Mouse (Mus musculus): Measurements from ENCODE around the gene Ddx11. TPM values are rescaled to one million over a fixed set of nuclear protein-coding genes. Genes with fewer than 3 reads are reported as not detected.

Ddx11 gene
- polyA plus RNA-seq, 1 experiment: 29.4 TPM

DNA sequence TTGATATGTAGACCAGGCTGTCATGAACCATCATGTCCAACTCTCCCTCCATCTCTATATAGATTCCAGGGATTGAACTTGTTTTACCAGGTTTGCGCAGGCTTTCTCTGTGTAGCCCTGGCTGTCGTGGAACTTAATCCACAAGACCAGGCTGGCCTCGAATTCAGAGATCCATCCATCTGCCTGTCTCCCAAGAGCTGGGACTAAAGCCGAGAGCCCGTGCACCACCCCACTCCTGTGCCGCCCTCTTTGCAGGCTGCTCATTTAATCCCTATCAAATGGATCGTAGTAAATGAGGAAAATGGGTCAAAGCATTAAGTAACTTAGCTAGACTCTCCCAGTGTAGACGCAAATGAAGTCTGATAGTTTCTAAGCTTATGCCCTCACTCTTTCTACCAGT lies 15.9 kb upstream of the Ddx11 start:
- Histone ChIP-seq H3K4me3 (ENCODE audit: low read depth, low read length) (no peak overlapping the region), H3K36me3 (ENCODE audit: control insufficient read depth, insufficient read depth, low read length, poor library complexity, severe bottlenecking) (no peaks in the 10 kb centered on the region), H3K4me1 (ENCODE audit: control insufficient read depth, insufficient read depth, low read length) (peaks cover 2% of the 10 kb centered on the region), H3K27ac (ENCODE audit: insufficient read depth, low read length) (no peak overlapping the region), H3K27me3 (ENCODE audit: control insufficient read depth, insufficient read depth, low read length, poor library complexity, severe bottlenecking) (no peaks in the 10 kb centered on the region), H3K9me3 (replicated peaks; ENCODE audit: control insufficient read depth, insufficient read depth, low read length, poor library complexity, severe bottlenecking) (no peaks in the 10 kb centered on the region), H3K9ac (ENCODE audit: low read depth, poor library complexity, severe bottlenecking) (no peak overlapping the region)
- TF ChIP-seq CTCF (IDR thresholded peaks at IDR 0.05; ENCODE audit: low read depth, low read length) (no peak), EP300 (IDR thresholded peaks at IDR 0.05; ENCODE audit: insufficient read depth, low read depth, low read length) (no peak), POLR2A (IDR thresholded peaks at IDR 0.05; ENCODE audit: insufficient read depth, low read length) (no peak)

DNA sequence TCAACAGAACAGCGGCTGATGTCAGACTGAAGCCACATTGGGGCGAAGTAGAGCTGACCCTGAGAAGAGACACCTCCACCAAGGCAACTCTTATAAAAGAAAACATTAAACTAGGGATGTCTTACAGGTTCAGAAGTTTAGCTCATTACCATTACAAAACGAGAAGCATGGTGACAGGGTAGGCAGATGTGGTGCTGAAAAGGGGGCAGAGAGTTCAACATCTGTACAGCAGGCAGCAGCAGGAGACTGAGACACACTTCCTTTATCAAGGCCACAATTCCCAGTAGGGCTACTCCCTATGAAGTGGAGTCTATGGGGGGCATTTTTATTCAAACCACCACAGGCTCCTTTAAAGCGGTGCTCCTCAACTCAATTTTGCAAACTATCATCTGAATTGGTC lies 15.1 kb upstream of the Ddx11 start:
- Histone ChIP-seq H3K36me3 (ENCODE audit: control insufficient read depth, insufficient read depth, low read length, poor library complexity, severe bottlenecking) (no peaks in the 10 kb centered on the region), H3K9me3 (replicated peaks; ENCODE audit: control insufficient read depth, insufficient read depth, low read length, poor library complexity, severe bottlenecking) (no peaks in the 10 kb centered on the region), H3K9ac (ENCODE audit: low read depth, poor library complexity, severe bottlenecking) (no peak overlapping the region), H3K27ac (ENCODE audit: insufficient read depth, low read length) (no peak overlapping the region), H3K4me3 (ENCODE audit: low read depth, low read length) (no peak overlapping the region), H3K27me3 (ENCODE audit: control insufficient read depth, insufficient read depth, low read length, poor library complexity, severe bottlenecking) (no peaks in the 10 kb centered on the region), H3K4me1 (ENCODE audit: control insufficient read depth, insufficient read depth, low read length) (peaks cover 2% of the 10 kb centered on the region)
- TF ChIP-seq EP300 (IDR thresholded peaks at IDR 0.05; ENCODE audit: insufficient read depth, low read depth, low read length): 0 out of 2 replicates have a peak, but pooled peaks have one; percentile 52
- TF ChIP-seq CTCF (IDR thresholded peaks at IDR 0.05; ENCODE audit: low read depth, low read length): no peak

DNA sequence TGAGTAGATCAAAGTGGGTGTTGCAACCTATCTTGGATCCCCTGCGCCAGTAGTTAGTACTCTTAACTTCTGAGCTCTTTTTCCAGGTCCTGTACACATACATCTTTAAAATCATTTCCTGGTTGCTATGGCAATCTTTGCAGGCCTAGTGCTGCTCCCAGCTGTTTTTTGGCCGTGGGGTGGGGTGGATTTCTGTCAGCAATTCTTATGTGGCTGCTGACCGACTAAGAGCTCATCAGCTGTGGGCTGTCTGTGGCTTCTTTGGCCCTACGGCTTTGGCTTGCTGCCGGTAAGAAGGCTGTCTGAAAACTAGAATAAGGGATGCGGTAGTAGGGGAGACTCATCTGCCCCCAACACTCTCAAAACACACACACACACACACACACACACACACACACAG lies 12.6 kb upstream of the Ddx11 start:
- Histone ChIP-seq H3K4me1 (ENCODE audit: control insufficient read depth, insufficient read depth, low read length) (peaks cover 2% of the 10 kb centered on the region), H3K9ac (ENCODE audit: low read depth, poor library complexity, severe bottlenecking) (peak overlapping the region; percentile 78), H3K9me3 (replicated peaks; ENCODE audit: control insufficient read depth, insufficient read depth, low read length, poor library complexity, severe bottlenecking) (no peaks in the 10 kb centered on the region), H3K4me3 (ENCODE audit: low read depth, low read length) (peak overlapping the region; percentile 10; the same call in 1 of the 2 replicates), H3K27ac (ENCODE audit: insufficient read depth, low read length) (no peak overlapping the region), H3K36me3 (ENCODE audit: control insufficient read depth, insufficient read depth, low read length, poor library complexity, severe bottlenecking) (no peaks in the 10 kb centered on the region), H3K27me3 (ENCODE audit: control insufficient read depth, insufficient read depth, low read length, poor library complexity, severe bottlenecking) (no peaks in the 10 kb centered on the region)
- TF ChIP-seq POLR2A (IDR thresholded peaks at IDR 0.05; ENCODE audit: insufficient read depth, low read length): no peak
- no peak for TF ChIP-seq CTCF (IDR thresholded peaks at IDR 0.05; ENCODE audit: low read depth, low read length)
- TF ChIP-seq EP300 (IDR thresholded peaks at IDR 0.05; ENCODE audit: insufficient read depth, low read depth, low read length): no peak

DNA sequence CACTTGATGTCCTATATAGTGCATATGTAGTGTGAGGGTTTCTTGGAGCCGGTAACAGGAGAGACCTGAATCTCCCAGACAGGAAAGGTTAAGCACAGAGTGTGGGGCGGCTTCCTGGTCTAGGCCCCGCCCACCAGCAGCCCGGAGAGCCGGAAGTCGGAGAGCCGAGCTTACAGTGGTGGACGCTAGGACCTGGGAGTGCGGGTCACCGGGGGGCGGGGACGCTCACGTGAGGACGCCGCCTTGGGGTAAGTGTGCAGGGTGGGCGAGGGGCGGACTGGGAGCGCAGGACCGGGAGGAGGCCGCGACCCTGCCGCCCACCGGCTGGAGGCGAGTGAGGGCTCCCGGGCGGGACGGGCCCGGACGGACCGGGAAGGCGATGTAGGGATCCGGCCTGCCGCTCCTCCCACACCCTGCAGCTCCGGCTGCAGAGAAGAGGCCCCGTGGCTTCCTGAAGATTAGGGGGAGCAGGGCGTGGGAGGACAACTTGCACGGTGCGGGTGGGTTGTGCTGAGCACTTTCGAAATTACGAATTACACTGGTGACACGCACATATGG lies 11.8 kb upstream of the Ddx11 start, which contains the start of gene Washc1:
TSS of gene Washc1 (plus strand) at position 144 of the 558 bp plus-strand sequence.
- Histone ChIP-seq H3K27ac (ENCODE audit: insufficient read depth, low read length) (no peak within 1 kb of the TSS), H3K36me3 (ENCODE audit: control insufficient read depth, insufficient read depth, low read length, poor library complexity, severe bottlenecking) (no peaks in the 10 kb centered on the region), H3K4me1 (ENCODE audit: control insufficient read depth, insufficient read depth, low read length) (peaks cover 2% of the 10 kb centered on the region), H3K9me3 (replicated peaks; ENCODE audit: control insufficient read depth, insufficient read depth, low read length, poor library complexity, severe bottlenecking) (no peaks in the 10 kb centered on the region), H3K9ac (ENCODE audit: low read depth, poor library complexity, severe bottlenecking) (peak within 1 kb of the TSS; percentile 78), H3K4me3 (ENCODE audit: low read depth, low read length) (peak within 1 kb of the TSS; percentile 74), H3K27me3 (ENCODE audit: control insufficient read depth, insufficient read depth, low read length, poor library complexity, severe bottlenecking) (no peaks in the 10 kb centered on the region)
- TF ChIP-seq POLR2A (IDR thresholded peaks at IDR 0.05; ENCODE audit: insufficient read depth, low read length): peak; percentile 18
- TF ChIP-seq CTCF (IDR thresholded peaks at IDR 0.05; ENCODE audit: low read depth, low read length): no peak
- peak; percentile 61; the same call in 1 of the 2 replicates for TF ChIP-seq EP300 (IDR thresholded peaks at IDR 0.05; ENCODE audit: insufficient read depth, low read depth, low read length)

DNA sequence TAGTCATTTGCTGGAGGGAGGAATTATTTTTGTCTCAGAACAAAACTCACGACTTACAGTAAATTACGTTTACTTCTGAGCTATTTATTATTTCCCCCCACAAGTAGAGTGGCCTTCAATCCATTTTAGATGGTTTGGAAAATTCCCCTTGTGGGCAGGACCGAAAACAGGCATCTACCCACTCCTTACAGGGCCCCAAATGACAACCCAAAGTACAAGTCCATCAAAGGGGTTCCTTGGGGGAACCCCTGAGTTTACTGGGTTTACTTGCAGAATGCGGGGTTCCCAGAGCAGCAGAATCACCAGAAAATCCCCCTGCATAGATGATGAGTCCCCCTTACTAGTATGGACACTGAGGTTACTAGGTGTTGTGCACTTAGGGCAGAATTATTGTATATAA lies 11.2 kb upstream of the Ddx11 start:
- Histone ChIP-seq H3K27ac (ENCODE audit: insufficient read depth, low read length) (no peak overlapping the region), H3K27me3 (ENCODE audit: control insufficient read depth, insufficient read depth, low read length, poor library complexity, severe bottlenecking) (no peaks in the 10 kb centered on the region), H3K4me1 (ENCODE audit: control insufficient read depth, insufficient read depth, low read length) (peaks cover 2% of the 10 kb centered on the region), H3K4me3 (ENCODE audit: low read depth, low read length) (0 out of 2 replicates have a peak overlapping the region, but pooled peaks have one; percentile 74), H3K36me3 (ENCODE audit: control insufficient read depth, insufficient read depth, low read length, poor library complexity, severe bottlenecking) (no peaks in the 10 kb centered on the region), H3K9me3 (replicated peaks; ENCODE audit: control insufficient read depth, insufficient read depth, low read length, poor library complexity, severe bottlenecking) (no peaks in the 10 kb centered on the region), H3K9ac (ENCODE audit: low read depth, poor library complexity, severe bottlenecking) (peak overlapping the region; percentile 78)
- TF ChIP-seq CTCF (IDR thresholded peaks at IDR 0.05; ENCODE audit: low read depth, low read length) (no peak), POLR2A (IDR thresholded peaks at IDR 0.05; ENCODE audit: insufficient read depth, low read length) (no peak), EP300 (IDR thresholded peaks at IDR 0.05; ENCODE audit: insufficient read depth, low read depth, low read length) (no peak)

DNA sequence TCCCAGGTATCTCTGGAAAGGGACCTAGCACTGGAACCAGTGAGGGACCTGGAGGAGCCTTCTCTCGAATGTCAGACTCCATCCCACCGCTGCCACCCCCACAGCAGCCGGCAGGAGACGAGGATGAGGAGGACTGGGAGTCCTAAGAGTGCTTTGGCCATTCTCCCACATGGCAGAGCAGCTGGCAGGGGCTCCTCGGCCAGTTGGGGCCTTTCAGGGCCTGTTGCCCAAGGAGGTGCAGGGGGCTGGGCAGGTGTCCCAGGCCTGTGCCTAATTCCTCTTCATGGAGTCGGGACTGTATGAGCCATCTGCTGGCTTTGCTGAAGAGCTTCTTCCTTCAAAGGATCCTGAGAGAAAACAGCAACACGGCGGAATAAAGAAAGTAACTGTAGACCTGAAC lies 4.3 kb upstream of the Ddx11 start:
- no peaks in the 10 kb centered on the region for H3K4me1 ChIP-seq (ENCODE audit: control insufficient read depth, insufficient read depth, low read length)
- H3K27ac ChIP-seq (ENCODE audit: insufficient read depth, low read length): no peak overlapping the region
- H3K36me3 ChIP-seq (ENCODE audit: control insufficient read depth, insufficient read depth, low read length, poor library complexity, severe bottlenecking): peaks cover 8% of the 10 kb centered on the region
- no peak overlapping the region for H3K4me3 ChIP-seq (ENCODE audit: low read depth, low read length)
- no peaks in the 10 kb centered on the region for H3K27me3 ChIP-seq (ENCODE audit: control insufficient read depth, insufficient read depth, low read length, poor library complexity, severe bottlenecking)
- TF ChIP-seq EP300 (IDR thresholded peaks at IDR 0.05; ENCODE audit: insufficient read depth, low read depth, low read length) (no peak), CTCF (IDR thresholded peaks at IDR 0.05; ENCODE audit: low read depth, low read length) (no peak), POLR2A (IDR thresholded peaks at IDR 0.05; ENCODE audit: insufficient read depth, low read length) (no peak)
- no peak overlapping the region for H3K9ac ChIP-seq (ENCODE audit: low read depth, poor library complexity, severe bottlenecking)
- no peaks in the 10 kb centered on the region for H3K9me3 ChIP-seq (replicated peaks; ENCODE audit: control insufficient read depth, insufficient read depth, low read length, poor library complexity, severe bottlenecking)
